Mouse (Mus musculus) embryonic facial prominence, embryonic 14.5 days (tissue): Measurements from ENCODE around the gene Ppm1l. TPM values are rescaled to one million over a fixed set of nuclear protein-coding genes. Genes with fewer than 3 reads are reported as not detected.

Experiments
- ATAC-seq: fragments of 200-750 bp; cut with Nextera tagmentation; 2 replicates; pipeline ENCODE4 v1.8.0; 2017; ENCODE audit warnings: low read depth, moderate number of reproducible peaks, moderate TSS enrichment
- DNase-seq: peaks from one replicate; pipeline ENCODE4 v3.0.0-alpha.2; 2015; ENCODE audit warnings: low spot score
- H3K27ac ChIP-seq: fragments of 300-500 bp; sonication (generic); replicated peaks from 2 replicates; pipeline ENCODE4 v1.5.1; 2014; ENCODE audit warnings: low read depth, mild to moderate bottlenecking, low read length, moderate library complexity
- H3K27me3 ChIP-seq: fragments of 300-500 bp; sonication (generic); replicated peaks from 2 replicates; pipeline ENCODE4 v1.6.1; 2014; ENCODE audit warnings: low read length; ENCODE audit not compliant: control insufficient read depth, insufficient read depth
- H3K36me3 ChIP-seq: fragments of 300-500 bp; sonication (generic); 2 replicates; pipeline ENCODE4 v1.6.1; 2014; ENCODE audit warnings: low read length, mixed read lengths; ENCODE audit not compliant: control insufficient read depth, insufficient read depth
- H3K4me1 ChIP-seq: fragments of 300-500 bp; sonication (generic); 2 replicates; pipeline ENCODE4 v1.6.1; 2014; ENCODE audit warnings: antibody characterized with exemption, low read length; ENCODE audit not compliant: control insufficient read depth, insufficient read depth
- H3K4me2 ChIP-seq: fragments of 300-500 bp; sonication (generic); 2 replicates; pipeline ENCODE4 v1.6.1; 2014; ENCODE audit warnings: low read depth, mild to moderate bottlenecking, low read length, moderate library complexity, mixed read lengths
- H3K4me3 ChIP-seq: fragments of 300-500 bp; sonication (generic); 2 replicates; pipeline ENCODE4 v1.5.1; 2014; ENCODE audit warnings: low read depth, mild to moderate bottlenecking, low read length
- H3K9ac ChIP-seq: fragments of 300-500 bp; sonication (generic); 2 replicates; pipeline ENCODE4 v1.6.1; 2014; ENCODE audit warnings: low read depth, mild to moderate bottlenecking, low read length, moderate library complexity, mixed read lengths
- H3K9me3 ChIP-seq: fragments of 300-500 bp; sonication (generic); 2 replicates; pipeline ENCODE4 v1.6.1; 2016; ENCODE audit warnings: low read length; ENCODE audit not compliant: control insufficient read depth
- whole genome bisulfite sequencing: fragments of 180-500 bp; shearing (Covaris S2); extraction: QIAGEN DNeasy Blood & Tissue Kit; methylation state at CpG from one replicate; pipeline ENCODE4 v1.1.7; 2014; 5-methylcytosine and 5-hydroxymethylcytosine counted together
- polyA plus RNA-seq: library from polyadenylated mRNA; unstranded; fragments of >200 nt; fragmentation: Nextera tagmentation; extraction: Ambion mirVana; gene quantifications from 2 replicates; pipeline ENCODE4 v1.2.1, GENCODE M21; 2014

Ppm1l gene
- polyA plus RNA-seq, 1 experiment from 2014 or later = 10.9 TPM

DNA sequence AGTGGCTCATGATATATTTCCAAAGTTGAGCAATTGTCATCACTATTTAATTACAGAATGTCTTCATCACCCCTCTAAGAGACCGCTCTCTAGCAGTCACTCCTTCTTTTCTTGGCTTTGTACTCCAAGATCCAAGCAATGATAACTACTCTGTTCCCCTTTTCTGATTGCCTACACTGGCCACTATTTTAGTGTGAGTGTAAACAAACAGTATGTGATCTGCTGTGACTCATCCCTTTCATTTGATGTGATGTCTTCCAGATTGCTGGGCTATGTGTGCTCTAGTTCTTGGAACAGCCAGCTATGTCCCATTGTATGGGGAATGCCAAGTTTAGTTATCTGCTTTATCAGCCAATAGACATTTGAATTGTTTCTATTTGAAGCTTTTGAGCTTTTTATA is 210.7 kb downstream of the Ppm1l start:
- Histone ChIP-seq H3K4me3 (no peak overlapping the region), H3K4me2 (no peak overlapping the region), H3K27ac (no peak overlapping the region), H3K9ac (no peak overlapping the region), H3K36me3 (no peaks in the 10 kb centered on the region), H3K27me3 (no peaks in the 10 kb centered on the region), H3K4me1 (no peaks in the 10 kb centered on the region), H3K9me3 (no peaks in the 10 kb centered on the region)
- ATAC-seq = no peak
- no peak for DNase-seq
- 89% methylated on average over 1 of the region's 1 CpGs for WGBS

DNA sequence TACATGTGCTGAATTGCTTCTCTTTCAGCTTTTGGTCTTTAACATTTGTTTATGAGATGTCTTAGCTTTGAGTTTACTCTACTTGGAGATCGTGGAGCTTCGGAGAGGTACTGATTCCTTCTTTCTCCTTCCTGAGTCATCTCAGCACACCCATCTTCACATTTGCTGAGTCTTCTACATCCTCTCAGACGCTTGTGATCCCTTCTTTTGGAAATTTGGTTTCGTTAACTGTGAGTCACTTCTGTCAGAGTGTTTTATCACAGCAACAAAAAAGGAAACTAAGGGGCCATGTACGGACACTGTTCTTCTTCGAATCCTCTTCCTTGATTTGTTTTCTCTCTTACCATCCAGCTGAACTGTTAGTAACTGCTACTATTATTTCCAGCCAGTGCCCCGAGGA is 212.9 kb downstream of the Ppm1l start:
- DNase-seq = no peak
- WGBS = 73% methylated on average over 7 of the region's 7 CpGs
- Histone ChIP-seq H3K36me3 (no peaks in the 10 kb centered on the region), H3K4me3 (no peak overlapping the region), H3K9me3 (no peaks in the 10 kb centered on the region), H3K27me3 (no peaks in the 10 kb centered on the region), H3K4me1 (no peaks in the 10 kb centered on the region), H3K9ac (no peak overlapping the region), H3K27ac (no peak overlapping the region), H3K4me2 (no peak overlapping the region)
- no peak for ATAC-seq

DNA sequence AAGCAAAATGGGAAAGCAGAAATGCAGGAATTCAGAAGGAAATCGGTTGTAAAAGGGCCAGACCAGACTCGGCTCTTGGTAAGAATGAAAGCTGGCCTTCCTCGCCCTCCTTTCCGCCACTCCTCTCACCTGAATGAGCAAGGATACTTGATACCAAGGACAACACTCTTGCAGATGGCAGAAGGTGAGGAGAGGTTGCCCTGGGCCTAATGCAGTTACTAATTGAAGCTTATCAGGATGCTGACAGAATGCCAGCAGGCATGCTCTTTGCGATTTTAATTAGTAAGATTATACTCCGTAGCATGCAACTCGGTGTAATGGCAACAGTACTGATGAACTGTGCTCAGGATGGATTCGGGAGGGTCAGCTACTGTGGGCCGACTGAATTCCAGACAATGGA is 214.8 kb downstream of the Ppm1l start:
- Histone ChIP-seq H3K36me3 (no peaks in the 10 kb centered on the region), H3K4me1 (0 out of 2 replicates have a peak, but pooled peaks cover 5% of the 10 kb centered on the region), H3K9me3 (no peaks in the 10 kb centered on the region), H3K9ac (no peak overlapping the region), H3K27me3 (no peaks in the 10 kb centered on the region), H3K27ac (no peak overlapping the region), H3K4me2 (no peak overlapping the region), H3K4me3 (no peak overlapping the region)
- DNase-seq = no peak
- peak; percentile 21; the same call in 1 of the 2 replicates for ATAC-seq
- WGBS = 78% methylated on average over 9 of the region's 9 CpGs

DNA sequence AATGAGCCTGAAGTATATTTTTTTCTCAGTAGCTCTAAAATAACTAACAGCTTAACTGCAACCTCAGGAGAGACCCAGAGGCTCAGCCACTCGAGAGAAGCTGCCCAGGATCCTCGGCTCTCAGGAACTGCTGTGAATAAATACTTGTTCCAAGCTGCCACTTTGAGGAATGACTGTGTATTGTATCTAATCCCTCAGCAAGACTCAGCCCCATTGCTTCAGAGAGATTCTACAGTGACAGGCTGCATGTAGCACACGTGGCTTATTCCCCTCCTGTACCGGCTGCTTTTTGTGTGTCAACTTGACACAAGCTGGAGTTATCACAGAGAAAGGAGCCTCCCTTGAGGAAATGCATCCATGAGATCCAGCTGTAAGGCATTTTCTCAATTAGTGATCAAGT is 216.0 kb downstream of the Ppm1l start:
- 0 out of 2 replicates have a peak, but pooled peaks cover 7% of the 10 kb centered on the region for H3K4me1 ChIP-seq
- H3K36me3 ChIP-seq = no peaks in the 10 kb centered on the region
- H3K4me3 ChIP-seq = no peak overlapping the region
- no peak for DNase-seq
- WGBS = 30% methylated on average over 4 of the region's 4 CpGs
- H3K4me2 ChIP-seq = no peak overlapping the region
- no peak for ATAC-seq
- no peaks in the 10 kb centered on the region for H3K9me3 ChIP-seq
- H3K9ac ChIP-seq = no peak overlapping the region
- H3K27me3 ChIP-seq = no peaks in the 10 kb centered on the region
- H3K27ac ChIP-seq = no peak overlapping the region

DNA sequence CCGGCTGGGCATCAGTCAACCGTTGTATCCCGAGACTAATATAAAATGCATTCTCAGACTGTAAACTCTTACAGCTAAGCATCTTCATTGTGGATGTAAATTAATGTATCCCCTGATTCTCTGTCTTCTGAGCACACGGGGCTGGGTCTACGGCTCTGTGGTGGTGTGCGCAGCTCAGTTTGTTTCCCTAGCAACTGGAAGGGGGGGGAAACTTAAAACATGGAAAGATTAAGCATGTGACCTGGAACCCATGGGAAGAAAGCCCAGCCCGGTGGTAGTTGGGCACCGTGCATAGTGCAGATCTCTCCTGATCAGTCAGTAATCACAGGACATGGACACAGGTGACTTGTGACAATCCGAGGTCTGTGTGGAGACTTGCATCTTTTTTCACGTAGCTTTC is 218.8 kb downstream of the Ppm1l start:
- Histone ChIP-seq H3K36me3 (no peaks in the 10 kb centered on the region), H3K4me2 (no peak overlapping the region), H3K4me1 (0 out of 2 replicates have a peak, but pooled peaks cover 7% of the 10 kb centered on the region), H3K4me3 (no peak overlapping the region), H3K27me3 (no peaks in the 10 kb centered on the region), H3K9me3 (no peaks in the 10 kb centered on the region), H3K27ac (no peak overlapping the region), H3K9ac (no peak overlapping the region)
- ATAC-seq (no peak), DNase-seq (no peak)
- WGBS = 83% methylated on average over 10 of the region's 10 CpGs

DNA sequence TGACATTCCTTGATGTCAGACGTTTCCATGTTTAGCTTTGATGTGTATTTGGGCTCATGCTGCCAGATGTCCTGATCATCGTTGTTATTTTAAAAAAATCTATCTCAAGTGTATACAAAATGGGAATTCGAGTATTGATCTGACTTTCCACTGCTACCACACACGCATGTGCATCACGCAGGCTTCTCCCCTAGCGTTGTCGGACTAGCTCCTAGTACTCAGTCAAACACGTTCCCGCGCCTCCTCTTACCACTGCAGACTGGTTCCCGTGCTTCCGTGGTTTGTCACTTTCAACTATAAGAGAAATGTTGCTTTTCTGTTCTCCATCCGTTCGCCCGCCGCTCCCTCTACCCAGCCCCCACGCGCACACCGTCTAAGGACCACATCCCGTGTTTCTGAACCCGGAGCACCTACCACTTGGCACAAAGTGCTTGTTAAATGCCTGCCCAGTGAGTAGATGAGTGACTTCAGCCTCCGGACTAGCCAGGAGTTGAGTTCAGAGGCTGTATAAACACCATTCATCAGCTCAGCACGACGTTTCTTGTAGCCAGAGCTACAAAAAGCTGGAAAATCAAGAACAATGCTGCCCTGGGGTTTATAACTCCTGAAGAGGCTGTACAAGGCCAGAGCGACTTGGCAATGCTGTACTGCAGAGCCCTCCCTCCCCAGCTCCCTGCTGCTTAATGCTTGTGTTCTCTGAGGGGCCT is 219.4 kb downstream of the Ppm1l start:
- no peaks in the 10 kb centered on the region for H3K27me3 ChIP-seq
- no peak overlapping the region for H3K4me3 ChIP-seq
- 67% methylated on average over 25 of the region's 25 CpGs for WGBS
- no peaks in the 10 kb centered on the region for H3K9me3 ChIP-seq
- DNase-seq (no peak), ATAC-seq (no peak)
- no peak overlapping the region for H3K9ac ChIP-seq
- no peaks in the 10 kb centered on the region for H3K36me3 ChIP-seq
- H3K4me1 ChIP-seq = 0 out of 2 replicates have a peak, but pooled peaks cover 7% of the 10 kb centered on the region
- H3K4me2 ChIP-seq = no peak overlapping the region
- H3K27ac ChIP-seq = no peak overlapping the region

DNA sequence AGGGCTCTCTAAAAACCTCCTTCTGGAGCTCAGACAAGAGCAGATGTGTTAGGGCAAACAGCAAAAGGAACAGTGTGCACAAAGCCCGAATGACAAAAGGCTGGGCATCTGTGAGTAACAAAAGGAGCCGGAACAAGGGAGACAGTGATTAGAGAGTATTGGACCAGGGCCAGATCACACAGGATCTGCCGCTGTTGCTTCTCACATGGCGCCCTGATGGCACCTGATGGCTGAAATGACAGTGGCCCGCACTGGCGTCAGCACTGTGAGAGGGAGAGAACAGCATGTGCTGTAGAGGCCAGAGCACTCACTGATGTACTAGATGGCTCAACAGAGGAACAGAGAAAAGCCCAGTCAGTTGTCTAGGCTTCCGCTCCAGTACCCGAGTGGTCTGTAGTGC is 226.3 kb downstream of the Ppm1l start:
- H3K4me3 ChIP-seq = no peak overlapping the region
- no peaks in the 10 kb centered on the region for H3K36me3 ChIP-seq
- ATAC-seq = 0 out of 2 replicates have a peak, but pooled peaks have one; percentile 30
- no peak overlapping the region for H3K9ac ChIP-seq
- no peaks in the 10 kb centered on the region for H3K27me3 ChIP-seq
- H3K4me1 ChIP-seq = no peaks in the 10 kb centered on the region
- 84% methylated on average over 8 of the region's 8 CpGs for WGBS
- H3K9me3 ChIP-seq = no peaks in the 10 kb centered on the region
- peak; percentile 40 for DNase-seq
- no peak overlapping the region for H3K4me2 ChIP-seq
- H3K27ac ChIP-seq = no peak overlapping the region

DNA sequence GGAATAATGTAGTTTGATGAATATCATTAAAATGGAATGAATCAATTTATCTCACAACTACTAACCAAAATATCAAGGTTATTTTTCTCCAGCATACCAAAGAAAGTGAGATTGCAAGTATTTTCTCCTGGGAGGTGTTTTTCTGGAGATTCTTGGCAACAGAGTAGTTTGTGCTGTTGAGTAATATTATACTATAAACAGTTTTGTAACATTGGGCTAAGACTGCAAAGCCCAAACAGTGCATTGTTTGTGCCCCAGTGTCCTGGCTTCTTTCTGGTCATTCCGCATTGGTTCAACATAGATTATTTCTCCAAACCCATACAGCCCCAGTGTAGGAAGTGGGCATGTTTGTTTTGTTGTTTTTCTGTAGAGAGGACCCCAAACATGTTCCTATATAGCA is 227.1 kb downstream of the Ppm1l start:
- ATAC-seq (no peak), DNase-seq (no peak)
- no peak overlapping the region for H3K27ac ChIP-seq
- no peaks in the 10 kb centered on the region for H3K36me3 ChIP-seq
- no peaks in the 10 kb centered on the region for H3K9me3 ChIP-seq
- WGBS = 96% methylated on average over 1 of the region's 1 CpGs
- H3K4me2 ChIP-seq = no peak overlapping the region
- H3K9ac ChIP-seq = no peak overlapping the region
- H3K4me1 ChIP-seq = no peaks in the 10 kb centered on the region
- H3K27me3 ChIP-seq = no peaks in the 10 kb centered on the region
- no peak overlapping the region for H3K4me3 ChIP-seq

DNA sequence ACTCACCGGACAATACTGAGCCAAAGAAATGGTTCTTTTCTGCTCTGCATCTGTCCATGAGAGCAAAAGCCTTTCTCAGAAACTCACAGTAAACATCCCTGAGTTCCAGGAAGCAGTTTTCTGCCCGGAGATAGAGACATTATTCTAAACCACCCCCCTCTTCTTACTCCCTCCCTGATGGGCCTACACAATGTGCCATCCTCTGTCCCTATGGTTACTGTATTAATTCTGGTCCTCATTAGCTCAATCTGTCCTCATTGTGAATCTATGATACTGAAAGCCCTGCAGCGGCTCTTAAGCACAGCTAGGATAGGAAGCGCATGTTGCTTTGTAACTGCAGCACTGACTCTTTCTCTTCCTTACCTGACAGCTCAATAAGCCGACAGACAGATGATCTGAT is 228.4 kb downstream of the Ppm1l start:
- WGBS = 80% methylated on average over 5 of the region's 5 CpGs
- ATAC-seq (no peak), DNase-seq (no peak)
- Histone ChIP-seq H3K4me3 (no peak overlapping the region), H3K4me1 (no peaks in the 10 kb centered on the region), H3K36me3 (no peaks in the 10 kb centered on the region), H3K27me3 (no peaks in the 10 kb centered on the region), H3K9me3 (no peaks in the 10 kb centered on the region), H3K9ac (no peak overlapping the region), H3K4me2 (no peak overlapping the region), H3K27ac (no peak overlapping the region)
